Mouse (Mus musculus): ENCODE results near the gene Serpina3f.

DNA sequence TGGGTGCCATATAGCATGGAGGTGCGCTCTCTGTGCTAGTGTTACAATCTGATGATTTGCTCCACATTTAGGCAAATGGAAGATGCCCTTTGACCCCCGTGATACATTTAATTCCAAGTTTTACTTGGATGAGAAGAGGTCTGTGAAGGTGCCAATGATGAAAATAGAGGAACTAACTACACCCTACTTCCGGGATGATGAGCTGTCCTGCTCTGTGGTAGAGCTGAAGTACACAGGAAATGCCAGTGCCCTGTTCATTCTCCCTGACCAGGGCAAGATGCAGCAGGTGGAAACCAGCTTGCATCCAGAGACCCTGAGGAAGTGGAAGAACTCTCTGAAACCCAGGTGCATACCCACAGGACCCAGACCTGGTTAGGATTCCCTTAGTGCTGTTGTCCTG, 52.0 kb downstream of the Serpina3f start:
- TF ChIP-seq CTCF (IDR thresholded peaks at IDR 0.05; ENCODE audit: low read depth) (no peak), EP300 (IDR thresholded peaks at IDR 0.05; ENCODE audit: low read depth) (no peak)
